Mouse (Mus musculus): ENCODE measurements around the gene Fcho1.
"Not testable (repeated sequence)": the region's sequence is repeated elsewhere in the genome, so short reads cannot be mapped to it uniquely, and the experiment has no call there.

Gene Fcho1

DNA sequence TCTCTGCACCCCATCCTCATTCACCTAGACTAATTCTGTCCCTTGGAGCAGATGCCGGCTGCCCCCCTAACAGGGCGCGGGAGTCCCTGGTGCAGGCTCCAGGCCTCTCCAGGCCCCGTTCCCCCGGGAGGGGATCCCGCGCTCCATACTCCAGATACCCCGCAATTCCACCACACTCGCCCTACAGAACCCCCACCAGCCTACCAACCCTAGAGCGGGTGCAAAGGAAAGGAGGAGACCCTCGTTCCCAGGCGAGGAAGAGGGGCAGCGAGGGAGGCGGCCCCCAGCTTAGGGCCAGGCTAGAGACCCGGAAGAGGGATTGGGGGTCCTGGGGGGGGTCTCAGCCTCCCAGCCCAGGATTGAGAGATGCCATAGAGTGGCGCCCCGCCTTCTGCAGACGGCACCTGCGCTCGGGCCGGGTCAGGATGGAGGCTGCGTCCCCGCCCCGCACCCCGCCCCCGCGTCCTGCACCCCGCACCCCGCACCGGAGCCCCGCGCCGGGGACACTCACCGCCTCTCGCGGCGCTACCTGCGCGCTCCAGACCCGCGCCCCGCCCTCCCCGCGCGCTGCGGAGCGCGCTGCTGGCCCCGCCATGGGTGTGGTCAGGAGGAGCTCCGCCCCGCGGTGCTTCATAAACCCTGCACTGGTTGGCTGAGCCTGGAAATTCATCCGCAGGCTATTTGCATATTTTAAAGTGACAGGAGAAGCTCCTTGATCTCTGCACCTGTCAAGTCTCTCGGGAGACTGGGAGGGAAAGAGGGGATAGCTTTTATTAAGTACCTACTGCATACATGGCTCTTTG lies at the start of gene Fcho1:
Gene Fcho1 (minus strand): TSS at position 595 of the 803 bp plus-strand sequence.
- DNase-seq: peak; percentile 93

GRCm38 (mm10) chr8:71771336-71771735 lies 45.8 kb upstream of the Fcho1 start:
- no peak for DNase-seq

GRCm38 (mm10) chr8:71758816-71759215 lies 33.3 kb upstream of the Fcho1 start:
- no peak for DNase-seq

DNA sequence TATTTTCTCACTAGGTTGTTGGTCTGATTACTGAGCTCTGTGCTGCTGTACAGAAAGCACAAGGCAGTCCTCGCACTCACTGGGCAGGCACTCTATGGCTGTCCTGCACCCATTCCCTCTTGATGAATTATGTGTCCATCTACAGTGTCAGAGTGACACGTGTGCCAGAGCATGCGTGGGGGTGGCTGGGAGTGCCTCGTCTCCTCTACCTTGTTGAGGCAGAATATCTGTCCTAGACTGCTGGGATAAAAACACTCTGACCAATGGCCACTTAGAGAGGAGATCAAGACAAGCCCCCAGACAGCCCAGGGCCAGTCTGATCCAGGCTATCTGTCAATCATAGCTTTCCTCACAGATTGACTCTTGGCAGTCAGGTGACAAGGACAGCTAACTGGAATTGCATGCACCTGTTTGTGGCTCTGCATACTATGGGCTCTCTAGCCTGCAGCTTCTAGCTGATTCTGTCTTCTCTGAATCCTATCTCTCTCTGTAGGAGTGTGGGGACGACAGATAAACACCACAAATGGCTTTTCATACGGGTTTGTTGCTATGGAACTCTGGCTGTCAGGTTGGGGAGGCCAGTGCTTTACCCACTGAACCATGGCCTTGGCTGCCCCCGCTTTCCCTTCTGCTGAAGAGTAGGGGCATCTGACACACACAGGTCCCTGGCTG lies 27.5 kb upstream of the Fcho1 start:
- DNase-seq: not testable (repeated sequence)

- DNase-seq: not testable (repeated sequence)
Measured at GRCm38 (mm10) chr8:71752263-71752662, 26.7 kb upstream of the Fcho1 start.

- peak; percentile 86 for DNase-seq
Measured at GRCm38 (mm10) chr8:71751337-71751886, 25.9 kb upstream of the Fcho1 start.

- not testable (repeated sequence) for DNase-seq
Measured at GRCm38 (mm10) chr8:71749321-71750075, 24.0 kb upstream of the Fcho1 start.

DNA sequence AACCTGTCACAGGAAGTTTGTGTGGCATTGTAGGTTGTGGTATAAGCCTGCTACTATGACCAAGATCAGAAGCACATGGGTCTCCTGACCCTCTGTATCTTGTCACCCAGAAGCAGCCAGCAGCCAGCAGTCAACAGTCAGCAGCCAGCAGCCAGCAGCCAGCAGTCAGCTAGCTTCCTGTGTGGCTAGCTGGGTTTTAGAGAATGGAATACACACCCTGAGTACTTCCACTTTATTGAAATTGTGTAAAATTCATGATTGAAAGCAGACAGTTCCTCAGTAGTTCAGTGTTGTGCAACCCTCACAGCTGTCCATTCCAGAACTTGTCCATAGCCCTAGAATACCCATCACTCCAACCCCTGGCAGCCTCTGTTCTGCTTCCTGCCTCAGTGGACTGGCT lies 21.6 kb upstream of the Fcho1 start:
- not testable (repeated sequence) for DNase-seq

DNA sequence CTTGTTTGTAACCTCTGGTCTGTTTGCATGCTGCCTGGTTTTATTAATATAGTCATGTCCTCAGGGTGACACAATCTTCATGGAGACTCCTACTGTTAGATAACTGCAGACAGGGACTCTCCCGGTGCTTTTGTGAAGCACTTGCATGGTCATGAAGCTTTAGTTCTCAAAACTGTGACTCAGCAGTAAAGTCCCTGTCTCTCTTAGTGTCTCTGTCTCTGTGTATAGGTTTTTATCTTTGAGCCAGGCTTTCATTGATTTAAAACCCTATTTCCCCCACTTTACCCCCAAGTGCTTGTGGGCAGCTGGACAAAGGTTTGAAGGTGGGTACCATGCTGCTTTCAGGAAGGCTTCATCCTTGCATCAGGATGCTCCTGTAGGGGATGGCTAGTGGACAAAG lies 19.8 kb upstream of the Fcho1 start:
- DNase-seq: no peak

DNA sequence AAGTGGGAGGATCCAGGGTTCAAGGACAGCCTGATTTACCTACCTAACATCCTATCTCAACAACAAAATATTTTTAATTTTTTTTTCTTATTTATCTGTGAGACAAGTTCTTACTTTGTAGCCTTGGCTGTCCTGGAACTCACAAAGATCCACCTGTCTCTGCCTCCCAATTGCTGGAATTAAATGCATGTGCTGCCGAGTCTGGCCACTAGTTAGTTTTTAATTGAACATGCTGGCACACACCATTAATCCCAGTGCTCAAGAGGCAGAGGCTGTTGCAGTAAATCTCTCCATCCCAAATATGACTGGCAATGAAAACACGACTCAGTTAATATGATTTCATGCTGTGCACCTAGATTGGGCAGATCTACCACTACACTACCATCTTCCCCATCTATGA lies 17.3 kb upstream of the Fcho1 start:
- no peak for DNase-seq

GRCm38 (mm10) chr8:71741687-71742114 lies 16.2 kb upstream of the Fcho1 start:
- DNase-seq: peak in 1 of 2 experiments; percentile 33

- no peak for DNase-seq
Measured at GRCm38 (mm10) chr8:71741226-71741625, 15.7 kb upstream of the Fcho1 start.

DNA sequence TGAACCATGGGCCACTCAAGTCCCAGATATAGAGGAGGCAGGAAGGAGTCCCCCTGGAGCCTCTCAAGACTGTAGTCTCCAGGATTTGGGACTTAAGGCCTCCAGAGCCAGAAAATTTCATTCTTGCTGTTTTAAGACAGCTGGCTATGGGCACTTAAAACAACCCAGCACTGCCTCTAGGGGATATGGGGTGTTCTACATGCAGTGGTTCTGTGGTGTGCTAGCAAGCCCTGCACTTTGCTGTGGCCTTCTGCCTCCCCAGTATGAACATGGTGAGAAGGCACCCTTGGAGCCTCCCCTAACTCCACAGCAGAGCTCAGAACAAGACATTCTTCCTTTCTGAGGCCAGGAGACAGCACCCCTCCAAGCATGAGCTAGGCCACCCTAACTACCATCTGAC lies 12.8 kb upstream of the Fcho1 start:
- DNase-seq: not testable (repeated sequence)

DNA sequence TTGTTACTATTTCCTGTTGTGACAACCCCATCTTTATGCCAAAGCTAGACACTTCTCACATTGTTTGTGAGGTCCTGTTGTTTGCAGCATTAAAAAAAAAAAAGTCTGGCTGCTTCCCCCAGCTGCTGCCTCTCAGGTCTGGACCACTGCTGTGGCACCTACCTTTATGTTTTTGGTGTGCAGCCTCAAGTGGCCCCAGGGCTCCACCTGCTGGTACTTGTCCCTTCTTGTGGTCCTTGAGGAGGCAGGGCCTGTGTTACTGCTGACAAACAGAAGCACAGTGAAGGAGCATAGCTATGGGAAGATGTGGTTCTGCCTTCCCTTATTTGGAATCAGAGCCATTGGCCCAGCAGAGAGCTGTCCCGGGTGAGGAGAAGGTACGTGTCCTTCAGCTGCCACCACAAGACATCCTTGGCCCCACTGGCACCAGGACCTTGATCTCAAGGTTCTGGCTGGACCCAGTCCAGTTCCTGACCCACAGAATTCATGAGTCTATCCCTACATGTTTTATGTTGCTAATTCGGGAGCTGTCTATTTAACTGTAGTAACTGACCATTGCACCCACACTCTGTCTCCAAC lies 6.2 kb upstream of the Fcho1 start:
- peak; percentile 69 to 77 for DNase-seq

GRCm38 (mm10) chr8:71728826-71729620 lies 3.5 kb upstream of the Fcho1 start:
- DNase-seq: peak in 1 of 2 experiments; percentile 67

- DNase-seq: peak; percentile 83 to 85
Measured at GRCm38 (mm10) chr8:71728240-71728785, 2.8 kb upstream of the Fcho1 start.

DNA sequence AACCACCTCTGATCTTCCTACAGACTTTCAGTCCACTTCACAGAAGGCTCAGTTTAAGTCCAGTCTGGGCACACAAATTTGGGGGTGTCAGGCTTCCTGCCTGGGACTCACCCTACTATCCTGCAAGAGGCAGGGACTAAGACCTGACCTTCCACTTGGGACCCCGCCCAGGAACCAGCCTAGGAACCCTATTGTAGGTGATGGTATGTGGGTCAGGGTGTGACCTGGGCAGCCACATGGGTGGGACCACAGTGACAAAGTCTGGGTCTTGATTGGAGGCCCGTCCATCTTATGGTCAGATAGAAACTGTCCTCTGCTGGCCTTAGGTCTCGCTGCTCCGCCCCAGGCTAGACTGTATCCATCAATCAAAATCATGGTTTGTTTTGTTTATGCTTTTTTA lies 1.1 kb downstream of the Fcho1 start:
- DNase-seq: no peak

GRCm38 (mm10) chr8:71723047-71723551 lies 2.4 kb downstream of the Fcho1 start:
- no peak for DNase-seq

DNA sequence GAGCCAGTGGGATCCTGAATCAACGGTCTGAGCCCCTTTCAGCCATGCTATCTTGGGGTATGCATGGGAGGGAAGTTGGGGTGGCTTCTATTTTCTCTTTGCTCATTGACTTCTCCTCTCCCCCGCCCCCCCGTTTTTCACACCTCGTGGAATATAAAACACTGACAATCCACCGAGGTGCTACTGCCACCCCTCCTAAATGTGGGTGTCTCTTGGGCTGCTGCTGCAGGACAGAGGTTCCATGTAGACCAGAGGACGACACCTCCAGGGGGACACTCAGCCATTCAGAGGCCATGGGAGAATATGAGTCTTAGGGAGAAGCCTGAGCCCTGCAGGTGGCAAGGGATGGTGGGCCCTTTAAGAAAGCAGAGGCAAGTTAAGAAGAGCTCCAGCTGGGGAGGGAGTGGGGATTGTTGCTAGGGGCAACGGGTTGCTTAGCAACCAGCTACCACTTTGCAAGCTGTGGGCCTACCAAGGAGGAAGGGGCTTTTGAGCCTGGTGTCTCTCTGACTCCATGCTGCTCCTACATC lies 5.5 kb downstream of the Fcho1 start:
- peak; percentile 58 to 70 for DNase-seq

DNA sequence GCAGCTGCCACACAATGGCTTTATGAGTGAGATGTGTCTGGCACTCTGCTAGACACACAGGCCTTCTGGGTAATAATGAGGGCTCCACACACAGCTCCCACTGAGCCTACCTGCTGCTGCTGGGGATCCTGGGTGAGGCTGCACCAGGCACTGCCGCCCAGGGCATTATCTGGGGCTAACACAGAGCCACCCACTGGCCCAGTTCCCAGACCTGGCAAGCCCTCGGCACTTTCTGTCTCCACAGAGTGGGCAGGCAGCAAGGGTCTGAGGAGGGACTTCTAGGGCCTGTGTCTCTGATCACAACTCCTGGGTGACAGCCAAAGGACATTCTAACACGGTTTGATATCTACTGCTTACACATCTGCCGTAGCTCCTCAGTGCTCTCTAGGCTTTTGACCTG lies 6.3 kb downstream of the Fcho1 start:
- peak; percentile 83 to 91 for DNase-seq

DNA sequence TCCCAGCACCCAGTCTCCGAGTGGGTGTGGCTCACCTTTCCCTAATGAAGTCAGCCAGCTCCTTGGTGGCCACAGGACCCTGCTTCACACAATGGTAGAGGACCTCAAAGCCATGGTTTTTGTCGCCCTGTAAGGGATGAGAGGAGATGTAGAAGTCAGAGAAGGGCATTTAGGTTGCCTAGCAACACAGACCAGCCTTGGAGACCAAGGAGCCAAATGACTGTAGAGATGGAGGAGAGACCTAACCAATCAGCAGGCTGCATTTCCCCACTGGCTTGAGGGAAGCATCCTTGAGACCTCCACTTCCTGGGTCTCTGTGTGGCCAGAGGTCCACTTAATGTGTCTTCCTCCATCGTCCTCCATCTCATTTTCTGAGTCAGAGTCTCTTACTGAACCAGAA lies 7.3 kb downstream of the Fcho1 start:
- DNase-seq: no peak

All from cerebellum, postnatal 10 days (tissue).